Mouse (Mus musculus): ENCODE measurements around the gene Hdac4. TPM values are rescaled to one million over a fixed set of nuclear protein-coding genes. Genes with fewer than 3 reads are reported as not detected.
A peak's percentile ranks its signal among the peaks of the same experiment; 100 is the strongest.

Gene Hdac4
- polyA plus RNA-seq, 1 experiment from 2014 or later: 3.0 TPM

DNA sequence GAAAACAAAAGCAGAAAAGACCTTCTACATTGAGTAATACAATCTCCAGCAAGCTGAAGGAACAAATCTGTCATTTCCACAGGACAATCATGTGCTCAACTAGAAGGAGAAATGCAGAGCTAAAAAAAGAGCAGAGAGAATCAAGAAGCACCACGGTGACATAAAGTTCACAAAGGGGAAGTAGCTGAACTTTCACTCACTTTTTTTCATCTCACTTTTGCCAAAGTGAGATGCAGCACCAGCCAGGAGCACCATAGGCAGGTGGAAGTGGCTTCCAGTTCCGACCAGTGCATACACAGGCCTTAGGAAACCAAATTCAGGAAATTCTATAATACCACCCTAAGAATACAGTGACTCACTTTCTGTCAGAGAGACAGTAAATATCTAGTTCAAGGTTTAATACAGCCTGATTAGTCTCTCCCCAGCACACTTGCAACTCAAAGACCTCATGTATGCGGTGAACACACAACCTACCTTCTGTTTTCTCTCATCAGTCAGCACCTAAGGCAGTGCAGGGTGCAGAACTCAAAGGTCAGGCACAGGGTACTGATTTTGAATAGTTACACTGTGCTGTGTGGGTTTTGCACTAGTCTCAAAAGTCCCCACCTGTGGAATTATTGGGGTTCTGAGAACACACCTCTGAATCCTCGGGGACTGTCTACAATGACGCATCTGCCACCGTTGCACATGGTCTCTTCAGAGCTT, 112.5 kb downstream of the Hdac4 start:
- H3K4me1 ChIP-seq (ENCODE audit: insufficient read depth): peaks cover 26% of the 10 kb centered on the region
- peak; percentile 38; the same call in 1 of the 2 replicates for ATAC-seq
- H3K36me3 ChIP-seq (replicated peaks; ENCODE audit: insufficient read depth, low read length): no peaks in the 10 kb centered on the region
- no peak for DNase-seq
- 52% methylated on average over 6 of the region's 6 CpGs for WGBS (ENCODE audit: insufficient replicate concordance)
- H3K4me3 ChIP-seq (ENCODE audit: low read depth, low read length): no peak overlapping the region
- no peaks in the 10 kb centered on the region for H3K9me3 ChIP-seq (ENCODE audit: low read length)
- no peaks in the 10 kb centered on the region for H3K27me3 ChIP-seq (ENCODE audit: insufficient read depth, low read length)
- no peak overlapping the region for H3K27ac ChIP-seq (ENCODE audit: low read depth)
- no peak overlapping the region for H3K9ac ChIP-seq (replicated peaks)
- TF ChIP-seq EP300 (IDR thresholded peaks at IDR 0.05; ENCODE audit: low read depth): no peak
- no peak for TF ChIP-seq CTCF (IDR thresholded peaks at IDR 0.05; ENCODE audit: low read depth)
- no peak overlapping the region for H3K4me2 ChIP-seq (ENCODE audit: low read depth, low read length)

DNA sequence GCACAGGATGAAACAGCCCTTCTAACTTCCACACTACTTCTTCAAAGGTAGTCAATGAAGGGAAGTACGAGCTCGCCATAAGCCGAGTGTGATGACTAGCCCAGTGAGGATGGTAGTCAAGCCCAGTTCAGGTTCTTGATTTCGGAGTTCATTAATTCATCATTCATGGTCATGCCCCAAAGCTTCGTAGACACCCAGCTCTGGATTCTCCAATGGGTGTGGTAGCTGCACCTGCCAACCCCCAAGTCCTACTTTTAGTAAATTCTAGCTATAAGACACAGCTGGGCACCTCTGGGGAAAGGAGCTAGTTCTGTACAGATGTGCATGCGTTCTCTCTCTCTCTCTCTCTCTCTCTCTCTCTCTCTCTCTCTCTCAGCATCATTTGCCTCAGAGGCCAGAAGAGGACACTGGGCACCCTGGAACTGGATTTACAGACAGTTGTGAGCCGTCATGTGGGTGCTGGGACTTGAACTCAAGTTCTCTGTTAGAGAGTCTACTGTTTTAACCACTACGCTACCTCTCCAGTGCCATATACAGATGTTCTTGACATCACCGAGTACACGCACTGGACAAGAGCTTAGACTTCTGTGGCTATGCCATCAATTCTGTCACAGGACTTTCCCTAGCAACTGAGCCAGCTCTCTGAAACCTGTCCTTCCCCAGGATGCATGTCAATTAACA, 113.2 kb downstream of the Hdac4 start:
- Histone ChIP-seq H3K4me1 (ENCODE audit: insufficient read depth) (peaks cover 22% of the 10 kb centered on the region), H3K9me3 (ENCODE audit: low read length) (no peaks in the 10 kb centered on the region), H3K36me3 (replicated peaks; ENCODE audit: insufficient read depth, low read length) (no peaks in the 10 kb centered on the region), H3K9ac (replicated peaks) (no peak overlapping the region), H3K27ac (ENCODE audit: low read depth) (no peak overlapping the region), H3K4me3 (ENCODE audit: low read depth, low read length) (no peak overlapping the region), H3K27me3 (ENCODE audit: insufficient read depth, low read length) (no peaks in the 10 kb centered on the region), H3K4me2 (ENCODE audit: low read depth, low read length) (no peak overlapping the region)
- ATAC-seq (no peak), DNase-seq (no peak)
- WGBS (ENCODE audit: insufficient replicate concordance): 82% methylated on average over 10 of the region's 10 CpGs
- no peak for TF ChIP-seq CTCF (IDR thresholded peaks at IDR 0.05; ENCODE audit: low read depth)
- no peak for TF ChIP-seq EP300 (IDR thresholded peaks at IDR 0.05; ENCODE audit: low read depth)

DNA sequence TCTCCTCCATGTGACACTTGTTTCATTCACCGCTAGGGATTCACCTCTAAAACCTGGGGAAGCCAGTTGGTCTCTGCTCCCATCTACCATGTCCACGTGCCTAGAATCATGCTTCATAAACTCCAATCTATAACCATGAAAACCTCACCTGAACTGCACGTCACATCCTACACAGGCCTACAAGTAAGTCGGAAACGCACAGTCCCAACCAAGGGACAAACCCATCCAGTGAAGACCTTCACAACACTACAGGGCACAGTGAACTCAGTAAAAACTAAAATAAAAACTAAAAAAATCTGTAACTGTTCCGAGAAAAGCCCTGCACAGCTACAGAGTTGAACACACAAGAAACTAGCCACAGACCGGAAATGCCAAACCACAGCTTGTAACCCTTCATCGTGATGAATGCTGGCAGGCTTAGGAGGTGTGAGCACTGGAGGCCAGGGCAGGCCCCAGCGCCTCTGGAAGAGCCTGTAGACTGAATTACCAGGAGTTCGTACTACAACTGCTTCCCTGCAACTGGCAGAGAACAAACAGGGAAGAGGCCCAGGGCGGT, 115.4 kb downstream of the Hdac4 start:
- no peak for TF ChIP-seq CTCF (IDR thresholded peaks at IDR 0.05; ENCODE audit: low read depth)
- no peak for TF ChIP-seq EP300 (IDR thresholded peaks at IDR 0.05; ENCODE audit: low read depth)
- Histone ChIP-seq H3K36me3 (replicated peaks; ENCODE audit: insufficient read depth, low read length) (no peaks in the 10 kb centered on the region), H3K27me3 (ENCODE audit: insufficient read depth, low read length) (no peaks in the 10 kb centered on the region), H3K9ac (replicated peaks) (no peak overlapping the region), H3K4me1 (ENCODE audit: insufficient read depth) (peaks cover 32% of the 10 kb centered on the region), H3K27ac (ENCODE audit: low read depth) (no peak overlapping the region), H3K4me3 (ENCODE audit: low read depth, low read length) (no peak overlapping the region), H3K4me2 (ENCODE audit: low read depth, low read length) (peak overlapping the region; percentile 6; the same call in 1 of the 2 replicates), H3K9me3 (ENCODE audit: low read length) (no peaks in the 10 kb centered on the region)
- ATAC-seq: no peak
- 43% methylated on average over 11 of the region's 11 CpGs for WGBS (ENCODE audit: insufficient replicate concordance)
- DNase-seq: peak; percentile 54

GRCm38 (mm10) chr1:92075312-92075711, 120.2 kb downstream of the Hdac4 start:
- peaks cover 23% of the 10 kb centered on the region for H3K4me1 ChIP-seq (ENCODE audit: insufficient read depth)
- no peak for DNase-seq
- peak overlapping the region; percentile 13; the same call in 1 of the 2 replicates for H3K4me2 ChIP-seq (ENCODE audit: low read depth, low read length)
- no peak overlapping the region for H3K4me3 ChIP-seq (ENCODE audit: low read depth, low read length)
- no peak for ATAC-seq
- no peaks in the 10 kb centered on the region for H3K36me3 ChIP-seq (replicated peaks; ENCODE audit: insufficient read depth, low read length)
- no peaks in the 10 kb centered on the region for H3K27me3 ChIP-seq (ENCODE audit: insufficient read depth, low read length)
- TF ChIP-seq CTCF (IDR thresholded peaks at IDR 0.05; ENCODE audit: low read depth) (no peak), EP300 (IDR thresholded peaks at IDR 0.05; ENCODE audit: low read depth) (no peak)
- H3K27ac ChIP-seq (ENCODE audit: low read depth): no peak overlapping the region
- WGBS (ENCODE audit: insufficient replicate concordance): 69% methylated on average over 6 of the region's 6 CpGs
- no peak overlapping the region for H3K9ac ChIP-seq (replicated peaks)
- no peaks in the 10 kb centered on the region for H3K9me3 ChIP-seq (ENCODE audit: low read length)

GRCm38 (mm10) chr1:92074655-92075054, 120.8 kb downstream of the Hdac4 start:
- peaks cover 19% of the 10 kb centered on the region for H3K4me1 ChIP-seq (ENCODE audit: insufficient read depth)
- DNase-seq: no peak
- H3K27me3 ChIP-seq (ENCODE audit: insufficient read depth, low read length): no peaks in the 10 kb centered on the region
- peak; percentile 72 for ATAC-seq
- 73% methylated on average over 3 of the region's 3 CpGs for WGBS (ENCODE audit: insufficient replicate concordance)
- H3K4me2 ChIP-seq (ENCODE audit: low read depth, low read length): peak overlapping the region; percentile 13; the same call in 1 of the 2 replicates
- TF ChIP-seq EP300 (IDR thresholded peaks at IDR 0.05; ENCODE audit: low read depth) (no peak), CTCF (IDR thresholded peaks at IDR 0.05; ENCODE audit: low read depth) (no peak)
- no peaks in the 10 kb centered on the region for H3K36me3 ChIP-seq (replicated peaks; ENCODE audit: insufficient read depth, low read length)
- H3K27ac ChIP-seq (ENCODE audit: low read depth): no peak overlapping the region
- H3K9me3 ChIP-seq (ENCODE audit: low read length): no peaks in the 10 kb centered on the region
- no peak overlapping the region for H3K9ac ChIP-seq (replicated peaks)
- H3K4me3 ChIP-seq (ENCODE audit: low read depth, low read length): no peak overlapping the region

- Histone ChIP-seq H3K4me2 (ENCODE audit: low read depth, low read length) (no peak overlapping the region), H3K36me3 (replicated peaks; ENCODE audit: insufficient read depth, low read length) (no peaks in the 10 kb centered on the region), H3K27ac (ENCODE audit: low read depth) (no peak overlapping the region), H3K9ac (replicated peaks) (no peak overlapping the region), H3K9me3 (ENCODE audit: low read length) (no peaks in the 10 kb centered on the region), H3K4me3 (ENCODE audit: low read depth, low read length) (no peak overlapping the region), H3K27me3 (ENCODE audit: insufficient read depth, low read length) (no peaks in the 10 kb centered on the region), H3K4me1 (ENCODE audit: insufficient read depth) (peaks cover 5% of the 10 kb centered on the region)
- 65% methylated on average over 2 of the region's 2 CpGs for WGBS (ENCODE audit: insufficient replicate concordance)
- ATAC-seq (no peak), DNase-seq (no peak)
- no peak for TF ChIP-seq CTCF (IDR thresholded peaks at IDR 0.05; ENCODE audit: low read depth)
- TF ChIP-seq EP300 (IDR thresholded peaks at IDR 0.05; ENCODE audit: low read depth): no peak
These were observed 125.4 kb downstream of the Hdac4 start for GRCm38 (mm10) chr1:92069932-92070677.

All from liver, postnatal 0 days (tissue).